Mouse (Mus musculus): ENCODE data around the gene Olfr67.
"Not testable (repeated sequence)": the region's sequence is repeated elsewhere in the genome, so short reads cannot be mapped to it uniquely, and the experiment has no call there.

Gene Olfr67

GRCm38 (mm10) chr7:103791721-103792120 is at the start of gene Olfr67:
TSS of gene Olfr67 (minus strand) at chr7:103791821.
- in situ Hi-C loops (cut with MboI; ENCODE audit: unreplicated experiment in 2 of 2): loop anchor here (5.0 to 10.0 kb wide), 2 partner anchors 81 to 153 kb away; partner anchors contain the start of gene Olfr633 (in 2 of the 2)

GRCm38 (mm10) chr7:103840268-103840667 is 48.6 kb upstream of the Olfr67 start, which contains the start of gene Hbb-bh2:
TSS of gene Hbb-bh2 (minus strand) at chr7:103840520.
- in situ Hi-C loops (cut with MboI; ENCODE audit: unreplicated experiment in 2 of 2): no loop called here

GRCm38 (mm10) chr7:103827808-103828207 is 36.2 kb upstream of the Olfr67 start, which contains the start of gene Hbb-bs:
TSS of gene Hbb-bs (minus strand) at chr7:103828096.
- in situ Hi-C loops (cut with MboI; ENCODE audit: unreplicated experiment in 2 of 2): no loop called here

- in situ Hi-C loops (cut with MboI; ENCODE audit: unreplicated experiment in 2 of 2): not testable (repeated sequence)
Observed at GRCm38 (mm10) chr7:103827139-103827538, 35.5 kb upstream of the Olfr67 start.

GRCm38 (mm10) chr7:103826255-103826887 is 34.8 kb upstream of the Olfr67 start:
- in situ Hi-C loops (cut with MboI; ENCODE audit: unreplicated experiment in 2 of 2): no loop called here

- in situ Hi-C loops (cut with MboI; ENCODE audit: unreplicated experiment in 2 of 2): no loop called here
Observed at GRCm38 (mm10) chr7:103825536-103826254, 34.1 kb upstream of the Olfr67 start.

GRCm38 (mm10) chr7:103824597-103824996 is 33.0 kb upstream of the Olfr67 start:
- in situ Hi-C loops (cut with MboI; ENCODE audit: unreplicated experiment in 2 of 2): no loop called here

- in situ Hi-C loops (cut with MboI; ENCODE audit: unreplicated experiment in 2 of 2): not testable (repeated sequence)
Observed at GRCm38 (mm10) chr7:103815085-103815484, 23.5 kb upstream of the Olfr67 start.

- in situ Hi-C loops (cut with MboI; ENCODE audit: unreplicated experiment in 2 of 2): no loop called here
Observed at GRCm38 (mm10) chr7:103813766-103814165, 22.1 kb upstream of the Olfr67 start, which contains the start of gene Hbb-bt. TSS of gene Hbb-bt (minus strand) at chr7:103813996.

GRCm38 (mm10) chr7:103813152-103813551 is 21.5 kb upstream of the Olfr67 start:
- in situ Hi-C loops (cut with MboI; ENCODE audit: unreplicated experiment in 2 of 2): not testable (repeated sequence)

- in situ Hi-C loops (cut with MboI; ENCODE audit: unreplicated experiment in 2 of 2): no loop called here
Observed at GRCm38 (mm10) chr7:103812174-103812573, 20.6 kb upstream of the Olfr67 start.

- in situ Hi-C loops (cut with MboI; ENCODE audit: unreplicated experiment in 2 of 2): no loop called here
Observed at GRCm38 (mm10) chr7:103811223-103811845, 19.7 kb upstream of the Olfr67 start.

- in situ Hi-C loops (cut with MboI; ENCODE audit: unreplicated experiment in 2 of 2): no loop called here
Observed at GRCm38 (mm10) chr7:103810746-103811145, 19.1 kb upstream of the Olfr67 start.

- in situ Hi-C loops (cut with MboI; ENCODE audit: unreplicated experiment in 2 of 2): no loop called here
Observed at GRCm38 (mm10) chr7:103810296-103810695, 18.7 kb upstream of the Olfr67 start.

- in situ Hi-C loops (cut with MboI; ENCODE audit: unreplicated experiment in 2 of 2): loop anchor here (10.0 kb wide), 3 partner anchors 95 to 1115 kb away; partner anchors contain the start of genes Olfr648 (in 2 of the 2), Olfr243 (in 1 of the 2) and Olfr557 (in 1 of the 2)
Observed at GRCm38 (mm10) chr7:103809801-103810155, 18.2 kb upstream of the Olfr67 start.

GRCm38 (mm10) chr7:103808971-103809800 is 17.6 kb upstream of the Olfr67 start:
- in situ Hi-C loops (cut with MboI; ENCODE audit: unreplicated experiment in 2 of 2): loop anchor here (10.0 kb wide), 3 partner anchors 94 to 1114 kb away; partner anchors contain the start of genes Olfr648 (in 2 of the 2), Olfr243 (in 1 of the 2) and Olfr557 (in 1 of the 2)

- in situ Hi-C loops (cut with MboI; ENCODE audit: unreplicated experiment in 2 of 2): loop anchor here (10.0 kb wide), 3 partner anchors 93 to 1113 kb away; partner anchors contain the start of genes Olfr648 (in 2 of the 2), Olfr243 (in 1 of the 2) and Olfr557 (in 1 of the 2)
Observed at GRCm38 (mm10) chr7:103808120-103808519, 16.5 kb upstream of the Olfr67 start.

- in situ Hi-C loops (cut with MboI; ENCODE audit: unreplicated experiment in 2 of 2): loop anchor here (10.0 kb wide), 3 partner anchors 92 to 1112 kb away; partner anchors contain the start of genes Olfr648 (in 2 of the 2), Olfr243 (in 1 of the 2) and Olfr557 (in 1 of the 2)
Observed at GRCm38 (mm10) chr7:103806856-103807255, 15.2 kb upstream of the Olfr67 start.

- in situ Hi-C loops (cut with MboI; ENCODE audit: unreplicated experiment in 2 of 2): loop anchor here (5.0 to 10.0 kb wide), 2 partner anchors 79 to 152 kb away; partner anchors contain the start of gene Olfr633 (in 2 of the 2)
Observed at GRCm38 (mm10) chr7:103792669-103793388, 1.2 kb upstream of the Olfr67 start.
